Mouse (Mus musculus) cortical plate, adult 2 months (tissue): ENCODE measurements around the gene Larp4.

Experiments
- CTCF ChIP-seq: fragments of 200-500 bp; IDR thresholded peaks from 2 replicates; pipeline ENCODE4 v1.5.1; 2011; ENCODE audit warnings: mild to moderate bottlenecking, control low read depth, low read length; ENCODE audit not compliant: insufficient read depth; ENCODE audit errors: extremely low read depth
- POLR2A ChIP-seq: fragments of 200-500 bp; IDR thresholded peaks from 2 replicates; pipeline ENCODE4 v1.6.1; 2011; ENCODE audit warnings: mild to moderate bottlenecking, low read length, control low read depth; ENCODE audit not compliant: insufficient read depth; ENCODE audit errors: extremely low read depth

DNA sequence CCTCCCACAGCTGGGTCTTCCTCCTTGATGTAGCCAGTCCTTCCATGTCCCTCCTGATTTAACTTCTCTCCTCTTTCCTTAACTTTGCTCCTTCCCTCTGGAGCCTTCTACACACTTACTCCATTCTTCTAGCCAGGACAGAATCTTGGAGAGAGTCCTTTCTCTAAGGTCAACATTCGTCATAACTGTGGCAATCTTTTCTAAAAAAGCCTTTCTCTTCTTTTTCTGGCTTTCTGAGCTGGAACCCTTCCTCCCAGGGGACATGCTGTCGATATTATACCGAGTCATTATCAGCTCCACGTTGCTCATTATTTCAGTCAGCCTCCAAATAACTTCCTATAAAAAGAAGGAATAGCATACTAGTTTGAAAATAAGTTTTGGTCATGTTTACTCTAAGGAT lies 14.5 kb upstream of the Larp4 start:
- no peak for TF ChIP-seq CTCF
- no peak for TF ChIP-seq POLR2A
